7 mouse cellular contexts compared by ENCODE assay signal in the genomic region with DNA sequence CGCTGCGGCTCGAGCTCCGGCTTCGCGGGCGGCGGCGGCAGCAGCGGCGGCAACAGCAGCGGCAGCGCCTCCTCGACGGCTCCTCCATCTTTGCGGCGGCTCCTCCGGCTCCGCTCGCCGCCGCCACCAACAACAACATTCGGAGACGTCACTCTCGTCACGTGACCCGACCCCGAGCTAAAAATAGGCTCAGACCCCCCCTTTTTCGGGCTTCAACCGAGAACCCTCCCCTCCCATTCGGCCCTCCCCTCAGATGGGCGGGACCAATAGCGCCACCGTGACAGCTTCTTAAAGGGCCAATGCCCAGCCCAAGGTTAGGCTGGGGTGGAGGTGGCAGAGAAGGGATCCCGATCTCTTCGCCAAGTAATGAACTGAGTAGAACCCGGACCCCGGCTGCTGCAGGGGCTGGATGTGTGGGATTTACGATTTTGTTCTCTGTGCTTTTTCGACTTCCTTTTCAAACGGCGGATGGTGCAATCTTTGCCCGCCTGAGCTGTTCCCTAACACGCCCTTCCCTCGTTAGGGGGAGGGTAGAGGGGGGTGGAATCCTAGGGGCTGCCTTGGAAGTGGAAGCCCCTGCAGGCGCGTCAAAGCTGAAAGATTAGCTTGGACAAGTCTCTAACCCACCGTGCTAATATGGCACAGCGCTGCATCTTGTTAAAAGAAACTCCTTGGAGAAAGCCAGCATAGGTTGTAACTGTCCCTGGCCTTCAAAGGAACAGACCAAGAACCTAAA. TPM values are rescaled to one million over a fixed set of nuclear protein-coding genes. Genes with fewer than 3 reads are reported as not detected.
DNase-seq lines count a peak whose midpoint lies in the region; ATAC-seq lines count a peak whose summit lies in the region.

Hdac5 (minus strand) TSS at position 161 of the 736 bp plus-strand sequence.

- H3K36me3 ChIP-seq in intestine, embryonic 16.5 days (ENCODE audit: control insufficient read depth, insufficient read depth, low read length) = no peaks in the 10 kb centered on the region
- H3K36me3 ChIP-seq in midbrain, embryonic 11.5 days (ENCODE audit: control insufficient read depth, insufficient read depth, low read length) = no peaks in the 10 kb centered on the region

- under 1% methylated on average over 34 of the region's 49 CpGs for WGBS in intestine, embryonic 16.5 days
- WGBS in midbrain, embryonic 11.5 days = under 1% methylated on average over 48 of the region's 49 CpGs

- H3K27me3 ChIP-seq in intestine, embryonic 16.5 days (replicated peaks; ENCODE audit: control insufficient read depth, insufficient read depth, low read length) = no peaks in the 10 kb centered on the region
- H3K27me3 ChIP-seq in midbrain, embryonic 11.5 days (ENCODE audit: control insufficient read depth, insufficient read depth, low read length) = no peaks in the 10 kb centered on the region

- peak within 1 kb of the TSS; percentile 81 for H3K4me3 ChIP-seq in intestine, embryonic 16.5 days (ENCODE audit: low read length)
- peak within 1 kb of the TSS; percentile 76 for H3K4me3 ChIP-seq in midbrain, embryonic 11.5 days (ENCODE audit: low read depth, low read length)

- intact Hi-C loops in left cerebral cortex, postnatal 36 days (cut with DNase I) = loop anchor here (1.0 to 2.0 kb wide), 2 partner anchors 13 to 15 kb away; no protein-coding TSS in a partner anchor

- H3K9ac ChIP-seq in intestine, embryonic 16.5 days (ENCODE audit: low read depth, low read length) = peak within 1 kb of the TSS; percentile 88
- H3K9ac ChIP-seq in midbrain, embryonic 11.5 days (ENCODE audit: low read length) = peak within 1 kb of the TSS; percentile 80

- H3K27ac ChIP-seq in intestine, embryonic 16.5 days (ENCODE audit: low read length) = peak within 1 kb of the TSS; percentile 82
- peak within 1 kb of the TSS; percentile 62 for H3K27ac ChIP-seq in midbrain, embryonic 11.5 days (ENCODE audit: low read depth, low read length)

- no peaks in the 10 kb centered on the region for H3K9me3 ChIP-seq in intestine, embryonic 16.5 days (ENCODE audit: control insufficient read depth, low read length)
- H3K9me3 ChIP-seq in midbrain, embryonic 11.5 days (ENCODE audit: control insufficient read depth, low read length) = no peaks in the 10 kb centered on the region

- peak; percentile 98 for DNase-seq in adrenal gland, adult 8-10 months
- peak; percentile 99 for DNase-seq in embryo, embryonic 9.5 days (ENCODE audit: extremely low spot score)
- DNase-seq in gastrocnemius, postnatal 4 days (ENCODE audit: low spot score in 2 of 2) = peak; percentile 90 to 98
- peak; percentile 95 to 96 for DNase-seq in left cerebral cortex, postnatal 36 days (ENCODE audit: low spot score in 2 of 2)
- DNase-seq in midbrain, embryonic 11.5 days (ENCODE audit: low spot score, missing footprints) = peak; percentile 100
- peak; percentile 97 for DNase-seq in skeletal muscle tissue, adult 2 months (ENCODE audit: low read depth, low spot score)

- ATAC-seq in intestine, embryonic 16.5 days = peak; percentile 88
- peak; percentile 86 for ATAC-seq in midbrain, embryonic 11.5 days (ENCODE audit: low FRiP score)

- peaks cover 27% of the 10 kb centered on the region for H3K4me1 ChIP-seq in intestine, embryonic 16.5 days (ENCODE audit: control insufficient read depth, insufficient read depth, low read length)
- peaks cover 33% of the 10 kb centered on the region for H3K4me1 ChIP-seq in midbrain, embryonic 11.5 days (ENCODE audit: control insufficient read depth, insufficient read depth, low read length)

- H3K4me2 ChIP-seq in intestine, embryonic 16.5 days (ENCODE audit: low read depth, low read length) = peak within 1 kb of the TSS; percentile 83
- H3K4me2 ChIP-seq in midbrain, embryonic 11.5 days = peak within 1 kb of the TSS; percentile 63

RNA-seq across cellular contexts. Expression of gene Hdac5, which starts in this region (rescaled TPM):
- total RNA-seq in adrenal gland, adult 8-10 months (2022) = 100 to 1,000 TPM; 100 to 175 (median 132) TPM
- total RNA-seq in gastrocnemius, postnatal 4 days (2021) = 100 to 1,000 TPM; 110 to 112 TPM
- 54.8 and 55.5 TPM in 2 replicates for polyA plus RNA-seq in intestine, embryonic 16.5 days (2015; fragmentation: Nextera tagmentation; extraction: Ambion mirVana)
- 100 to 1,000 TPM; 270 to 275 TPM for total RNA-seq in left cerebral cortex, postnatal 36 days (2021)
- polyA plus RNA-seq in midbrain, embryonic 11.5 days (2014; fragmentation: Nextera tagmentation; extraction: Ambion mirVana) = 25.6 and 31.9 TPM in 2 replicates

Comparison
In these comparisons a context has a peak if more than half of its experiments do, and no peak if none do; other contexts are left out.
1. Peak in every context shown above with its lines: DNase-seq, ATAC-seq, H3K4me3 ChIP-seq and H3K27ac ChIP-seq.